Mouse (Mus musculus) monocyte, adult 5-6 weeks (primary cell): ENCODE measurements around the gene Hdlbp. TPM values are rescaled to one million over a fixed set of nuclear protein-coding genes. Genes with fewer than 3 reads are reported as not detected.
"Not testable (repeated sequence)": the region's sequence is repeated elsewhere in the genome, so short reads cannot be mapped to it uniquely, and the experiment has no call there.

Experiments used
- ATAC-seq: fragments of 153-309, 156-312 bp; replicated peaks from 2 replicates; pipeline ENCODE4 v1.8.0; 2017; ENCODE audit warnings: mild to moderate bottlenecking; ENCODE audit not compliant: low TSS enrichment, insufficient number of reproducible peaks, severe bottlenecking, poor library complexity, low FRiP score
- total RNA-seq: library from RNA; stranded (forward); fragments of 200-1000, 200-491, 200-594 nt; gene quantifications from 3 replicates; pipeline ENCODE4 v1.2.3, GENCODE M21; 2017

Hdlbp gene
- 58.2 to 101 TPM (median 83.6 TPM) in 3 replicates for total RNA-seq

- ATAC-seq, result peak; percentile 82
These were observed at the start of gene Hdlbp for GRCm38 (mm10) chr1:93478586-93479475. TSS of gene Hdlbp (minus strand) at chr1:93478815.

DNA sequence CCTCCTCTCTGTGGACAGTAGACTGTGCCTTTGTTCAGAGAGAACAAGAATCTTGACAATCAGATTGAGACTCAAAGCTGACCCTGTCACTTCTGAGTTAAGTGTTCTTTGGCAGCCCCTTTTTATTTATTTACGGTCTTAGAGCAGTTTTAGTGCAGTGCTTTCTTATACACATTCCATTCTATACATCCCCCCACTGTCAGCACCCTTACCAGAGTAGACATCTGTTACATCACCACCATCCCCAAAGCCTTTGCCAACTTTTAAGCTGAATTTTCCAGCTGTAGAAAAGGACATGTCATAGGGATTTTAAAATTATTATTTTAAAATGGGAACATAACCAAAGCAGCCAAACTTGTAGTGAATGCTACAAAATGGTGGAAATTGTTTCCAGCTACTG is 43.7 kb upstream of the Hdlbp start:
- ATAC-seq, result no peak

GRCm38 (mm10) chr1:93521491-93521890 is 42.9 kb upstream of the Hdlbp start:
- no peak for ATAC-seq

DNA sequence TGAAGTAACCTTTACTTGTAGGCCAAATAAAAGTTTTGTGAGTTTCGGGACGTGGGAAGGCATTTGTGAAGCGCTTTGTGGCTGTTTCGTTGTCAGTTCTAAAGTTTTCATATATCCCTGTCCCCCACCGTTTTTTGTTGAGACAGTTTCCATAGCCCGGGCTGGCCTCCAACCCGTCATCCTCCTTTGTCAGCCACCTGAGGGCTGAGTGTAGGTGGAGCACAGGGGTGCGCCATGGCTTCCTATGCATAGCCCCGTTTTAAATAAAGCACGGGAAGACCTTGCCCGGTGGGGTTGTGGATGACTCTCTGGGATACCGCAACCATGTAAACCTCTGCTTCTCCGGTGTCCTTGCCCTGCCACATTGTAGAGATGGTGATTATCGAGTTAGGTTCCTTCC is 34.6 kb upstream of the Hdlbp start:
- ATAC-seq, result no peak

DNA sequence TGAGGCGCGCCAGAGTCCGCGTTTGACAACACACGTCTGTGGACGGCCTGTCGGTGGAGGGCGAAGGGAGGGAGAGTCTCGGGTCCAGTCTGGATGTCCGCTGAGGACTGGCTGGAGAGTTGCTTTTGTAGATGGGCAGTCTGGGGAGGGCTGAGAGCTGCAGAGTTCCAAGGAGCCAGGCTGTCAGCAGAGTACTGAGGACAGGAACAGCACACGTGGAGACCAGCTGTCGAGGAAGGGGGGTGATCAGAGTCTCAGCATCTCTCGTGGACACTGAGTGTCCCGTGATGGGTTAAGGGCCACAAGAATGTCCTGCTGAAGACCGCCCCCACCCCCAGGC is 33.7 kb upstream of the Hdlbp start:
- ATAC-seq, result peak; percentile 15; the same call in 1 of the 2 replicates

DNA sequence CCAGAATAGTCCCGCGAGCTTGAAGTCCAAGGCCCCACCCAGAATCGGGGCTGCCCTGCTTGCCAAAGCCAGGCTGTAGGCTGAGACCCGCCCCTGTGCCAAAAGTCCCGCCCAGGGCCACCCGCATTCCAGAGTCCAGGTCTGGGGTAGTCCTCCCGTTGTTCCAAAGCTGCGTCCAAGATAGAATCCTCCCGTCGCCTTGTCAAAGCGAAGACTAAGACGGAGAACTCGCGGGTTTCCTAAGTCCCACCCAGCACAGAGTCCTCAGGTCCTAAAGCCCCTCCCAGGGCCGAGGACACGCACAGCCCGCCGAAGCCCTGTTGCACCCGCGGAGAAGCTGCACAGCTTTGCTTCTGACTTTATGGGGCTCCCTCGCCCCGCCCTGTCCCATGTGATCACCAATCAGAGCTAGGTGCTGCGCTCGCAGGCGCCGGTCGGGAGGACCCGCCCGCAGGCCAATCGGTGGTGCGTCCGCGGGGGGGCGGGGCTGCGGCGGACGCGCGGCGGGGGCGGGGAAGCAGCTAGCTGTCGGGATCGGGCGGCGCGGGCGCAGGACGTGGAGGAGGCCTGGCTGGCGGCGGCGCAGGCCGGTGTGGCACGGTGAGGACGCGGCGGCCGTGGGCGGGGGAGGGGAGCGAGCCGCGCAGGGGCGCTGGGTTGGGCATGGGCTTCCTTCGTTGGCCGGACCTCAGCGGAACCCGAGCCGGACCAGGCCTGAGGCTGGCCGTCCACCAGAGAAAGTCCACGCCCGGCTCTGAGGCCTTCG is 33.2 kb upstream of the Hdlbp start, which contains the start of gene Farp2:
Gene Farp2, plus strand, starts transcription at position 495 of the 766 bp plus-strand sequence.
- ATAC-seq, result peak; percentile 93

DNA sequence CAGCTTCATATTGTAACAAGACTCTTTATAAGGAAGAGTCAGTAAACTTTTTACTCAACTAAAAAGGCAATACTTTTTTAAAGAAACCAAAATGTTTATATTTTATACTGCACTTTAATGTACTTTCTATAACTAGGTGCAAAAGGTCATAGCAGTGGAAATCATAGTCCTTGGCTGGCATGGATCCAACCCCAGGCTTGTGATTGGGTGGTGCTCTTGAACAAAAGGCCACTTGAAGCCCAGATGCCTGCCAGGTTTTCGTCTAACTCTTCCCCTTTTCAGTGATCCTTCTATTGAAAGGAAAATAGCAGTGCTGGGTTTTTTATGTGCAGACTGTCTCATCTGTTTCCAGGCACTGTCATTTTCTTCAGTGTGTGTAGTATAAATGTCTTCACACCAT is 30.0 kb upstream of the Hdlbp start:
- not testable (repeated sequence) for ATAC-seq

GRCm38 (mm10) chr1:93506944-93507676 is 28.5 kb upstream of the Hdlbp start:
- ATAC-seq, result 0 out of 2 replicates have a peak, but pooled peaks have one; percentile 51

- no peak for ATAC-seq
These were observed 16.7 kb upstream of the Hdlbp start for GRCm38 (mm10) chr1:93495312-93495711.

DNA sequence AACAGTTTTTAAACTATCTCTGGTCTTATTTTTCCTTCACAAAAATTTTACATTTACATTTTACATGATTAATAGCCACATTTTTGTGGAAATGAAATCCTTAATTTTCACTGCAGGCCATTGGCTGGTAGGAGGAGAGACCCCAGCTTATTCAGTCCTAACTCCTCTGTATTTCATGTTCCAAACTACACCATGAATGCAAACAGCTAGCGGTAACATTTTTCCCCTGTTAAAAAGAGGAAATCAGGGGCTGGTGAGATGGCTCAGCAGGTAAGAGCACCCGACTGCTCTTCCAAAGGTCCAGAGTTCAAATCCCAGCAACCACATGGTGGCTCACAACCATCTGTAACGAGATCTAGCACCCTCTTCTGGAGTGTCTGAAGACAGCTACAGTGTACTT is 7.7 kb upstream of the Hdlbp start:
- not testable (repeated sequence) for ATAC-seq

- ATAC-seq, result peak; percentile 24; the same call in 1 of the 2 replicates
These were observed 965 bp upstream of the Hdlbp start for GRCm38 (mm10) chr1:93479476-93480083.

DNA sequence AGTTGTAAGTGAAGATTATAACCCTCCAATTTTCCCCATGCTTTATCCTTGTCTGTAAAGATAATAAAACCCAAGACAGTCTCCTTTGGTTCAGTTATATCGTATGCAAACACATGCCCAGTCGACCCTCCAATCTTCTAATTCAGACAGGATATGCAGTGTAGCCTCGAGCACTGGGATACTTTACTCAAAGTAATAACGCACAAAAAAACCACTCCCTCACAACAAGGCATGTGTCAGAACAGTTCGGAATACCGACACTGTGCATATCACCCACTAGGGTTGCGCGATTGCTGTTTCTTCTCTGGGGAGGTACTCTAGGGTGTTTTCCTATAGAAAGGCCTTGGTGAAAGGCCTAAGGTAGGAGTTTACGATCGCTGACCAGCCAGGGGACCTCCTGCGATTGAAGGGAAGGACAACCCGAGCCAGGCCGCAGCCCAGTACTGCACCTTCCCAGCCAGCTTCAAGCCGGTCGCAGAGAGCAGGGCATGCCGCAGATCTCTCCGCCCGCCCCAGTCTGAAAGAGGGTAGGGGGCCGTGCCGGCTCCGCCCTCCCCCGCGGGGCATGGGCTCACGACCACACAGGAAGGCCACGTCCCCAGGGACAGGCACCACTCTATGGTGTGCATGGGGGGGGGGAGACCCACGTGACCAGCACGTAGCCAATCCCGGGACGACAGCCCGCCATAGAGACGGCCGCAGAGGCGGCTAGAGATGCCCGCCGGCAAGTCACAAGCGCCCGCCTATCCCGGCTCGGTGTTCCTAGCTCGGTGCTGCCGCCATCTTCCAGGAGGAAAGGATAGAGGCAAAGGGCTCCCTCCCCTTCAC is 643 bp downstream of the Hdlbp start:
- peak; percentile 77 for ATAC-seq

DNA sequence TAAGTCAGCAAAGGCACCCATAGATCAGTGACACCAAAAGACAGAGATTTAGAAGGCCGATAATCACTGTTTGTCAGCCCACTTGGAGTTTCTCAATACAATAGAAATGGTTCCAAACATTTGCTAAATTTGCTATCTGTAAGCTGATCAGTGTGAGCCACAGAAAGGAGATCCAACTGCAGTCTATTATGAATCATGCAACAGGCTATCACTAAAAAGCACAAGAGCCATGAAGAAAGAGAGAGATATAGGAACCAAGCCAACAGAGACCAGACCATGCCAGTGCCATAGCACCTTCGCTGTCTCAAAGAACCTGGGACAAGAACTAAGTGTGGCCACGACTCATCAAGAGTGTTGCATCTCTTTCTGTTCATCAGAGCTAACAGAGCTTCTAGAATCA is 2.9 kb downstream of the Hdlbp start:
- no peak for ATAC-seq

DNA sequence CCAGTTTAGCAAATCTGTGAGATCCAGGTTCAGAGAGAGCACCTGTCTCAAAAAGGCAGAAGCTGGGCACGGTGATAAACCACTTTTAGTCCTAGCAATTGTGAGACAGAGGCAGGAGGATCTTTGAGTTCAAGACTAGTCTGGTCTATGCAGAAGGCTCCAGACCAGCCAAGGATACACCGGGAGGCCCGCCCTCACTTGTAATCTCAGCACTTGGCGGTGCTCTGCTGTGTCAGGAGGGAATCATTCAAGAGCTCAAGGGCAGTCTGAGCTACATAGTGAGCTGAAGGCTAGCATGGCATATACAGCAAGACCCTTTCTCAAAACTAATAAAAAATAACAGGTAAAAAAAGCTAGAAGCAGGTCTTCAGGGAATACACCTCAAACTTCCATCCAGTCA is 10.0 kb downstream of the Hdlbp start:
- ATAC-seq, result no peak

- ATAC-seq, result no peak
These were observed 12.9 kb downstream of the Hdlbp start for GRCm38 (mm10) chr1:93465746-93466145.

- ATAC-seq, result no peak
These were observed 13.5 kb downstream of the Hdlbp start for GRCm38 (mm10) chr1:93465066-93465465.

- no peak for ATAC-seq
These were observed 19.5 kb downstream of the Hdlbp start for GRCm38 (mm10) chr1:93459101-93459500.

DNA sequence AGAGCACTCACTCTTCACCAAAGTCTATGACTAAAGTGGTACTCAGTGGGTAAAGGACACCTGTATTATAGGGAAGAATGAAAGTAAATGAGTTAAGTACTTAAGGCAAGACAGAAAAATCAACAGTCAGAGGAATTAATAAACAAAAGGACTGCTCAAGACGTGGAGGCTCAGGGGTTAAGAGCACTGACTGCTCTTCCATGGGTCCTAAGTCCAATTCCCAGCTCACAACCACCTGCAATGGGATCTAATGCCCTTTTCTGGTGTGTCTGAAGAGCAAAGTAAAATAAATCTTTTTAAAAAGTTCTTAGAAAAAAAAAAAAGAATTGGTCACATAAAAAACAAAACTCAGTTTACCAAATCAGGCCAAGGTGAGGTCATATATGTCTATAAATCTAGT is 20.3 kb downstream of the Hdlbp start:
- ATAC-seq, result no peak
